Mouse (Mus musculus): ENCODE results near the gene 1700013G24Rik. TPM values are rescaled to one million over a fixed set of nuclear protein-coding genes. Genes with fewer than 3 reads are reported as not detected.

Gene 1700013G24Rik
- polyA plus RNA-seq, 1 experiment from 2014 or later, result not detected

GRCm38 (mm10) chr4:137461217-137461616, 8.1 kb downstream of the 1700013G24Rik start:
- H3K9ac ChIP-seq (ENCODE audit: low read depth, low read length), result no peak overlapping the region
- no peaks in the 10 kb centered on the region for H3K9me3 ChIP-seq (replicated peaks; ENCODE audit: low read length)
- no peaks in the 10 kb centered on the region for H3K27me3 ChIP-seq (ENCODE audit: insufficient read depth, low read length)
- ATAC-seq (replicated peaks; ENCODE audit: low FRiP score, low read depth) (no peak), DNase-seq (ENCODE audit: low spot score) (no peak)
- 64% methylated on average over 4 of the region's 4 CpGs for WGBS
- peaks cover 19% of the 10 kb centered on the region; the same call in 1 of the 2 replicates for H3K4me1 ChIP-seq (replicated peaks; ENCODE audit: insufficient read depth, low read length)
- H3K4me3 ChIP-seq (replicated peaks; ENCODE audit: low read depth, low read length), result no peak overlapping the region
- no peak overlapping the region for H3K4me2 ChIP-seq (ENCODE audit: low read length)
- peak overlapping the region; percentile 70 for H3K27ac ChIP-seq
- TF ChIP-seq CTCF (IDR thresholded peaks at IDR 0.05; ENCODE audit: low read depth), result no peak
- no peaks in the 10 kb centered on the region for H3K36me3 ChIP-seq (ENCODE audit: insufficient read depth, low read length)

GRCm38 (mm10) chr4:137461981-137462690, 9.1 kb downstream of the 1700013G24Rik start:
- no peak overlapping the region for H3K4me2 ChIP-seq (ENCODE audit: low read length)
- H3K4me1 ChIP-seq (replicated peaks; ENCODE audit: insufficient read depth, low read length), result peaks cover 19% of the 10 kb centered on the region; the same call in 1 of the 2 replicates
- H3K36me3 ChIP-seq (ENCODE audit: insufficient read depth, low read length), result no peaks in the 10 kb centered on the region
- ATAC-seq (replicated peaks; ENCODE audit: low FRiP score, low read depth) (no peak), DNase-seq (ENCODE audit: low spot score) (no peak)
- H3K4me3 ChIP-seq (replicated peaks; ENCODE audit: low read depth, low read length), result no peak overlapping the region
- 64% methylated on average over 16 of the region's 16 CpGs for WGBS
- no peak for TF ChIP-seq CTCF (IDR thresholded peaks at IDR 0.05; ENCODE audit: low read depth)
- no peak overlapping the region for H3K27ac ChIP-seq
- H3K9ac ChIP-seq (ENCODE audit: low read depth, low read length), result no peak overlapping the region
- H3K27me3 ChIP-seq (ENCODE audit: insufficient read depth, low read length), result no peaks in the 10 kb centered on the region
- no peaks in the 10 kb centered on the region for H3K9me3 ChIP-seq (replicated peaks; ENCODE audit: low read length)

- Histone ChIP-seq H3K36me3 (ENCODE audit: insufficient read depth, low read length) (no peaks in the 10 kb centered on the region), H3K4me3 (replicated peaks; ENCODE audit: low read depth, low read length) (no peak overlapping the region), H3K9me3 (replicated peaks; ENCODE audit: low read length) (no peaks in the 10 kb centered on the region), H3K4me2 (ENCODE audit: low read length) (no peak overlapping the region), H3K27ac (peak overlapping the region; percentile 71), H3K9ac (ENCODE audit: low read depth, low read length) (no peak overlapping the region), H3K27me3 (ENCODE audit: insufficient read depth, low read length) (no peaks in the 10 kb centered on the region), H3K4me1 (replicated peaks; ENCODE audit: insufficient read depth, low read length) (peaks cover 19% of the 10 kb centered on the region)
- DNase-seq (ENCODE audit: low spot score), result no peak
- TF ChIP-seq CTCF (IDR thresholded peaks at IDR 0.05; ENCODE audit: low read depth), result no peak
- WGBS, result 59% methylated on average over 13 of the region's 13 CpGs
- no peak for ATAC-seq (replicated peaks; ENCODE audit: low FRiP score, low read depth)
Observed at GRCm38 (mm10) chr4:137465125-137465787, 12.2 kb downstream of the 1700013G24Rik start.

- no peak for DNase-seq (ENCODE audit: low spot score)
- no peak overlapping the region for H3K4me3 ChIP-seq (replicated peaks; ENCODE audit: low read depth, low read length)
- H3K9me3 ChIP-seq (replicated peaks; ENCODE audit: low read length), result no peaks in the 10 kb centered on the region
- 83% methylated on average over 4 of the region's 4 CpGs for WGBS
- no peak overlapping the region for H3K4me2 ChIP-seq (ENCODE audit: low read length)
- ATAC-seq (replicated peaks; ENCODE audit: low FRiP score, low read depth), result no peak
- peaks cover 27% of the 10 kb centered on the region for H3K4me1 ChIP-seq (replicated peaks; ENCODE audit: insufficient read depth, low read length)
- no peaks in the 10 kb centered on the region for H3K36me3 ChIP-seq (ENCODE audit: insufficient read depth, low read length)
- TF ChIP-seq CTCF (IDR thresholded peaks at IDR 0.05; ENCODE audit: low read depth), result no peak
- no peaks in the 10 kb centered on the region for H3K27me3 ChIP-seq (ENCODE audit: insufficient read depth, low read length)
- no peak overlapping the region for H3K9ac ChIP-seq (ENCODE audit: low read depth, low read length)
- no peak overlapping the region for H3K27ac ChIP-seq
Observed at GRCm38 (mm10) chr4:137466991-137467390, 13.9 kb downstream of the 1700013G24Rik start.

- H3K4me2 ChIP-seq (ENCODE audit: low read length), result no peak overlapping the region
- DNase-seq (ENCODE audit: low spot score), result no peak
- no peak for ATAC-seq (replicated peaks; ENCODE audit: low FRiP score, low read depth)
Observed at GRCm38 (mm10) chr4:137467525-137467924, 14.4 kb downstream of the 1700013G24Rik start.

GRCm38 (mm10) chr4:137468260-137469080, 15.4 kb downstream of the 1700013G24Rik start, which contains the start of gene Hspg2:
Hspg2 (plus strand) TSS chr4:137468769.
- Histone ChIP-seq H3K27me3 (ENCODE audit: insufficient read depth, low read length) (no peaks in the 10 kb centered on the region), H3K27ac (peak within 1 kb of the TSS; percentile 87), H3K4me1 (replicated peaks; ENCODE audit: insufficient read depth, low read length) (peaks cover 37% of the 10 kb centered on the region), H3K4me2 (ENCODE audit: low read length) (peak within 1 kb of the TSS; percentile 96), H3K9me3 (replicated peaks; ENCODE audit: low read length) (no peaks in the 10 kb centered on the region), H3K4me3 (replicated peaks; ENCODE audit: low read depth, low read length) (peak within 1 kb of the TSS; percentile 85), H3K36me3 (ENCODE audit: insufficient read depth, low read length) (no peaks in the 10 kb centered on the region), H3K9ac (ENCODE audit: low read depth, low read length) (peak within 1 kb of the TSS; percentile 88)
- under 1% methylated on average over 69 of the region's 72 CpGs for WGBS
- DNase-seq (ENCODE audit: low spot score) (peak; percentile 97), ATAC-seq (replicated peaks; ENCODE audit: low FRiP score, low read depth) (peak; percentile 76)
- 0 out of 2 replicates have a peak, but pooled peaks have one; percentile 13 for TF ChIP-seq CTCF (IDR thresholded peaks at IDR 0.05; ENCODE audit: low read depth)

More at GRCm38 (mm10) chr4:137467525-137467924, 14.4 kb downstream of the 1700013G24Rik start:
- no peak overlapping the region for H3K4me3 ChIP-seq (replicated peaks; ENCODE audit: low read depth, low read length)
- no peaks in the 10 kb centered on the region for H3K9me3 ChIP-seq (replicated peaks; ENCODE audit: low read length)
- 87% methylated on average over 2 of the region's 2 CpGs for WGBS
- no peak overlapping the region for H3K27ac ChIP-seq
- peaks cover 27% of the 10 kb centered on the region for H3K4me1 ChIP-seq (replicated peaks; ENCODE audit: insufficient read depth, low read length)
- H3K36me3 ChIP-seq (ENCODE audit: insufficient read depth, low read length), result no peaks in the 10 kb centered on the region
- H3K9ac ChIP-seq (ENCODE audit: low read depth, low read length), result no peak overlapping the region
- TF ChIP-seq CTCF (IDR thresholded peaks at IDR 0.05; ENCODE audit: low read depth), result no peak
- H3K27me3 ChIP-seq (ENCODE audit: insufficient read depth, low read length), result no peaks in the 10 kb centered on the region
